Mouse (Mus musculus) neural tube, embryonic 15.5 days (tissue): ENCODE measurements around the gene Ect2. TPM values are rescaled to one million over a fixed set of nuclear protein-coding genes. Genes with fewer than 3 reads are reported as not detected.

Experiments
- ATAC-seq: fragments of 200-750 bp; cut with Nextera tagmentation; 2 replicates; pipeline ENCODE4 v1.8.0; 2017; ENCODE audit warnings: mild to moderate bottlenecking, moderate TSS enrichment, moderate library complexity; ENCODE audit not compliant: low FRiP score
- H3K27ac ChIP-seq: fragments of 300-500 bp; sonication (generic); replicated peaks from 2 replicates; pipeline ENCODE4 v1.5.1; 2015; ENCODE audit warnings: mild to moderate bottlenecking, inconsistent platforms
- H3K27me3 ChIP-seq: fragments of 300-500 bp; sonication (generic); replicated peaks from 2 replicates; pipeline ENCODE4 v1.6.1; 2015; ENCODE audit warnings: inconsistent platforms
- H3K36me3 ChIP-seq: fragments of 300-500 bp; sonication (generic); 2 replicates; pipeline ENCODE4 v1.6.1; 2015; ENCODE audit warnings: inconsistent platforms
- H3K4me1 ChIP-seq: fragments of 300-500 bp; sonication (generic); 2 replicates; pipeline ENCODE4 v1.6.1; 2015; ENCODE audit warnings: inconsistent platforms
- H3K4me2 ChIP-seq: fragments of 300-500 bp; sonication (generic); 2 replicates; pipeline ENCODE4 v1.6.1; 2015; ENCODE audit warnings: inconsistent platforms, mild to moderate bottlenecking, moderate library complexity
- H3K4me3 ChIP-seq: fragments of 300-500 bp; sonication (generic); replicated peaks from 2 replicates; pipeline ENCODE4 v1.5.1; 2015; ENCODE audit warnings: mild to moderate bottlenecking, inconsistent platforms
- H3K9ac ChIP-seq: fragments of 300-500 bp; sonication (generic); replicated peaks from 2 replicates; pipeline ENCODE4 v1.6.1; 2015; ENCODE audit warnings: mild to moderate bottlenecking, inconsistent platforms
- H3K9me3 ChIP-seq: fragments of 300-500 bp; sonication (generic); replicated peaks from 2 replicates; pipeline ENCODE4 v1.6.1; 2016; ENCODE audit warnings: inconsistent platforms
- WGBS: fragments of 180-500 bp; shearing (Covaris S2); methylation state at CpG from one replicate; pipeline ENCODE4 v1.1.7; 2015; ENCODE audit warnings: mixed read lengths; 5-methylcytosine and 5-hydroxymethylcytosine counted together
- polyA plus RNA-seq: library from polyadenylated mRNA; unstranded; fragments of >200 nt; fragmentation: Nextera tagmentation; extraction: Ambion mirVana; gene quantifications from 2 replicates; pipeline ENCODE4 v1.2.1, GENCODE M21; 2015

Gene Ect2
- polyA plus RNA-seq, 1 experiment from 2014 or later: 6.0 TPM

GRCm38 (mm10) chr3:27102965-27103364 is 50.7 kb downstream of the Ect2 start:
- Histone ChIP-seq H3K9ac (no peak overlapping the region), H3K4me1 (no peaks in the 10 kb centered on the region), H3K27ac (no peak overlapping the region), H3K36me3 (no peaks in the 10 kb centered on the region), H3K4me3 (no peak overlapping the region), H3K27me3 (no peaks in the 10 kb centered on the region), H3K9me3 (no peaks in the 10 kb centered on the region), H3K4me2 (no peak overlapping the region)
- no peak for ATAC-seq
- WGBS: 94% methylated on average over 6 of the region's 6 CpGs

- ATAC-seq: no peak
Measured at GRCm38 (mm10) chr3:27098633-27099032, 55.0 kb downstream of the Ect2 start.

GRCm38 (mm10) chr3:27086221-27086620 is 67.5 kb downstream of the Ect2 start:
- Histone ChIP-seq H3K4me1 (no peaks in the 10 kb centered on the region), H3K27me3 (no peaks in the 10 kb centered on the region), H3K9ac (no peak overlapping the region), H3K36me3 (peaks cover 3% of the 10 kb centered on the region; the same call in 1 of the 2 replicates), H3K9me3 (no peaks in the 10 kb centered on the region), H3K27ac (no peak overlapping the region), H3K4me2 (no peak overlapping the region), H3K4me3 (no peak overlapping the region)
- ATAC-seq: no peak
- WGBS: 95% methylated on average over 6 of the region's 6 CpGs

More at GRCm38 (mm10) chr3:27098633-27099032, 55.0 kb downstream of the Ect2 start:
- H3K9me3 ChIP-seq: no peaks in the 10 kb centered on the region
- 57% methylated on average over 6 of the region's 6 CpGs for WGBS
- no peak overlapping the region for H3K27ac ChIP-seq
- H3K4me1 ChIP-seq: no peaks in the 10 kb centered on the region
- H3K27me3 ChIP-seq: no peaks in the 10 kb centered on the region
- H3K4me3 ChIP-seq: no peak overlapping the region
- H3K4me2 ChIP-seq: no peak overlapping the region
- no peaks in the 10 kb centered on the region for H3K36me3 ChIP-seq
- no peak overlapping the region for H3K9ac ChIP-seq

- Histone ChIP-seq H3K4me3 (no peak overlapping the region), H3K27ac (no peak overlapping the region), H3K4me2 (no peak overlapping the region), H3K4me1 (no peaks in the 10 kb centered on the region), H3K36me3 (no peaks in the 10 kb centered on the region), H3K27me3 (no peaks in the 10 kb centered on the region), H3K9ac (no peak overlapping the region), H3K9me3 (no peaks in the 10 kb centered on the region; the same call in 1 of the 2 replicates)
- ATAC-seq: no peak
- 92% methylated on average over 13 of the region's 13 CpGs for WGBS
Measured at GRCm38 (mm10) chr3:27081229-27082060, 72.2 kb downstream of the Ect2 start.

- H3K9me3 ChIP-seq: no peaks in the 10 kb centered on the region; the same call in 1 of the 2 replicates
- WGBS: 71% methylated on average over 7 of the region's 7 CpGs
- no peaks in the 10 kb centered on the region for H3K36me3 ChIP-seq
- no peaks in the 10 kb centered on the region for H3K27me3 ChIP-seq
- no peak overlapping the region for H3K9ac ChIP-seq
- ATAC-seq: no peak
- no peak overlapping the region for H3K4me3 ChIP-seq
- no peak overlapping the region for H3K27ac ChIP-seq
- no peak overlapping the region for H3K4me2 ChIP-seq
- no peaks in the 10 kb centered on the region for H3K4me1 ChIP-seq
Measured at GRCm38 (mm10) chr3:27080061-27080770, 73.5 kb downstream of the Ect2 start.

- Histone ChIP-seq H3K27ac (no peak overlapping the region), H3K4me3 (no peak overlapping the region), H3K4me2 (no peak overlapping the region), H3K9ac (no peak overlapping the region), H3K36me3 (no peaks in the 10 kb centered on the region), H3K9me3 (no peaks in the 10 kb centered on the region; the same call in 1 of the 2 replicates), H3K27me3 (no peaks in the 10 kb centered on the region), H3K4me1 (peaks cover 6% of the 10 kb centered on the region; the same call in 1 of the 2 replicates)
- no peak for ATAC-seq
- 92% methylated on average over 2 of the region's 2 CpGs for WGBS
Measured at GRCm38 (mm10) chr3:27073884-27074283, 79.8 kb downstream of the Ect2 start.

- no peak overlapping the region for H3K9ac ChIP-seq
- no peaks in the 10 kb centered on the region; the same call in 1 of the 2 replicates for H3K9me3 ChIP-seq
- no peak overlapping the region for H3K4me2 ChIP-seq
- H3K4me3 ChIP-seq: no peak overlapping the region
- H3K27me3 ChIP-seq: no peaks in the 10 kb centered on the region
- ATAC-seq: no peak
- H3K4me1 ChIP-seq: peaks cover 6% of the 10 kb centered on the region; the same call in 1 of the 2 replicates
- H3K27ac ChIP-seq: no peak overlapping the region
- 94% methylated on average over 4 of the region's 4 CpGs for WGBS
- no peaks in the 10 kb centered on the region for H3K36me3 ChIP-seq
Measured at GRCm38 (mm10) chr3:27071706-27072105, 82.0 kb downstream of the Ect2 start.

GRCm38 (mm10) chr3:27070340-27070739 is 83.3 kb downstream of the Ect2 start:
- Histone ChIP-seq H3K27me3 (no peaks in the 10 kb centered on the region), H3K4me2 (peak overlapping the region; percentile 24), H3K4me3 (no peak overlapping the region), H3K9ac (no peak overlapping the region), H3K9me3 (no peaks in the 10 kb centered on the region), H3K36me3 (no peaks in the 10 kb centered on the region), H3K27ac (no peak overlapping the region), H3K4me1 (peaks cover 6% of the 10 kb centered on the region; the same call in 1 of the 2 replicates)
- 45% methylated on average over 9 of the region's 9 CpGs for WGBS
- peak; percentile 70 for ATAC-seq

- H3K9me3 ChIP-seq: no peaks in the 10 kb centered on the region
Measured at GRCm38 (mm10) chr3:27067206-27067605, 86.5 kb downstream of the Ect2 start.

GRCm38 (mm10) chr3:27064886-27065285 is 88.8 kb downstream of the Ect2 start:
- 92% methylated on average over 2 of the region's 2 CpGs for WGBS
- H3K27ac ChIP-seq: no peak overlapping the region
- no peaks in the 10 kb centered on the region for H3K27me3 ChIP-seq
- 0 out of 2 replicates have a peak, but pooled peaks cover under 1% of the 10 kb centered on the region for H3K4me1 ChIP-seq
- no peak for ATAC-seq
- H3K9me3 ChIP-seq: no peaks in the 10 kb centered on the region
- H3K4me2 ChIP-seq: no peak overlapping the region
- H3K9ac ChIP-seq: no peak overlapping the region
- H3K4me3 ChIP-seq: no peak overlapping the region
- H3K36me3 ChIP-seq: no peaks in the 10 kb centered on the region

More at GRCm38 (mm10) chr3:27067206-27067605, 86.5 kb downstream of the Ect2 start:
- H3K4me3 ChIP-seq: no peak overlapping the region
- H3K4me1 ChIP-seq: peaks cover 6% of the 10 kb centered on the region; the same call in 1 of the 2 replicates
- H3K9ac ChIP-seq: no peak overlapping the region
- no peaks in the 10 kb centered on the region for H3K27me3 ChIP-seq
- no peak overlapping the region for H3K4me2 ChIP-seq
- no peak overlapping the region for H3K27ac ChIP-seq
- H3K36me3 ChIP-seq: no peaks in the 10 kb centered on the region
- no peak for ATAC-seq

GRCm38 (mm10) chr3:27063399-27064260 is 90.0 kb downstream of the Ect2 start:
- ATAC-seq: no peak
- no peak overlapping the region for H3K27ac ChIP-seq
- H3K9ac ChIP-seq: no peak overlapping the region
- H3K4me1 ChIP-seq: no peaks in the 10 kb centered on the region
- no peaks in the 10 kb centered on the region for H3K36me3 ChIP-seq
- WGBS: 62% methylated on average over 11 of the region's 11 CpGs
- H3K4me3 ChIP-seq: no peak overlapping the region
- H3K27me3 ChIP-seq: no peaks in the 10 kb centered on the region
- no peaks in the 10 kb centered on the region for H3K9me3 ChIP-seq
- no peak overlapping the region for H3K4me2 ChIP-seq
